Mouse (Mus musculus) lung, embryonic 15.5 days (tissue): ENCODE data around the gene Tceal5. TPM values are rescaled to one million over a fixed set of nuclear protein-coding genes. Genes with fewer than 3 reads are reported as not detected.
A peak's percentile ranks its signal among the peaks of the same experiment; 100 is the strongest.

Source experiments
- ATAC-seq: fragments of 200-750 bp; cut with Nextera tagmentation; 2 replicates; pipeline ENCODE4 v1.8.0; 2017; ENCODE audit warnings: moderate number of reproducible peaks, borderline replicate concordance; ENCODE audit not compliant: low FRiP score, low TSS enrichment; ENCODE audit errors: extremely low read depth
- H3K27ac ChIP-seq: fragments of 300-500 bp; sonication (generic); 2 replicates; pipeline ENCODE4 v1.5.1; 2015; ENCODE audit warnings: moderate library complexity, mild to moderate bottlenecking, inconsistent platforms
- H3K27me3 ChIP-seq: fragments of 300-500 bp; sonication (generic); 2 replicates; pipeline ENCODE4 v1.6.1; 2015; ENCODE audit warnings: inconsistent platforms
- H3K36me3 ChIP-seq: fragments of 300-500 bp; sonication (generic); 2 replicates; pipeline ENCODE4 v1.6.1; 2015; ENCODE audit warnings: inconsistent platforms
- H3K4me1 ChIP-seq: fragments of 300-500 bp; sonication (generic); 2 replicates; pipeline ENCODE4 v1.6.1; 2015; ENCODE audit warnings: inconsistent platforms
- H3K4me2 ChIP-seq: fragments of 300-500 bp; sonication (generic); 2 replicates; pipeline ENCODE4 v1.6.1; 2015; ENCODE audit warnings: inconsistent platforms, mild to moderate bottlenecking, moderate library complexity
- H3K4me3 ChIP-seq: fragments of 300-500 bp; sonication (generic); 2 replicates; pipeline ENCODE4 v1.5.1; 2015; ENCODE audit warnings: mild to moderate bottlenecking, inconsistent platforms
- H3K9ac ChIP-seq: fragments of 300-500 bp; sonication (generic); 2 replicates; pipeline ENCODE4 v1.6.1; 2015; ENCODE audit warnings: inconsistent platforms
- H3K9me3 ChIP-seq: fragments of 300-500 bp; sonication (generic); 2 replicates; pipeline ENCODE4 v1.6.1; 2016; ENCODE audit warnings: inconsistent platforms
- WGBS: fragments of 180-500 bp; shearing (Covaris S2); methylation state at CpG from one replicate; pipeline ENCODE4 v1.1.7; 2015; 5-methylcytosine and 5-hydroxymethylcytosine counted together
- microRNA-seq: library from miRNA; unstranded; fragments of <30 nt; microRNA quantifications from one replicate; pipeline ENCODE4, GENCODE M21; 2016
- polyA plus RNA-seq: library from polyadenylated mRNA; unstranded; fragments of >200 nt; fragmentation: Nextera tagmentation; extraction: Ambion mirVana; gene quantifications from 2 replicates; pipeline ENCODE4 v1.2.1, GENCODE M21; 2015

Tceal5 gene
- polyA plus RNA-seq, 1 experiment from 2014 or later: 3.5 TPM

DNA sequence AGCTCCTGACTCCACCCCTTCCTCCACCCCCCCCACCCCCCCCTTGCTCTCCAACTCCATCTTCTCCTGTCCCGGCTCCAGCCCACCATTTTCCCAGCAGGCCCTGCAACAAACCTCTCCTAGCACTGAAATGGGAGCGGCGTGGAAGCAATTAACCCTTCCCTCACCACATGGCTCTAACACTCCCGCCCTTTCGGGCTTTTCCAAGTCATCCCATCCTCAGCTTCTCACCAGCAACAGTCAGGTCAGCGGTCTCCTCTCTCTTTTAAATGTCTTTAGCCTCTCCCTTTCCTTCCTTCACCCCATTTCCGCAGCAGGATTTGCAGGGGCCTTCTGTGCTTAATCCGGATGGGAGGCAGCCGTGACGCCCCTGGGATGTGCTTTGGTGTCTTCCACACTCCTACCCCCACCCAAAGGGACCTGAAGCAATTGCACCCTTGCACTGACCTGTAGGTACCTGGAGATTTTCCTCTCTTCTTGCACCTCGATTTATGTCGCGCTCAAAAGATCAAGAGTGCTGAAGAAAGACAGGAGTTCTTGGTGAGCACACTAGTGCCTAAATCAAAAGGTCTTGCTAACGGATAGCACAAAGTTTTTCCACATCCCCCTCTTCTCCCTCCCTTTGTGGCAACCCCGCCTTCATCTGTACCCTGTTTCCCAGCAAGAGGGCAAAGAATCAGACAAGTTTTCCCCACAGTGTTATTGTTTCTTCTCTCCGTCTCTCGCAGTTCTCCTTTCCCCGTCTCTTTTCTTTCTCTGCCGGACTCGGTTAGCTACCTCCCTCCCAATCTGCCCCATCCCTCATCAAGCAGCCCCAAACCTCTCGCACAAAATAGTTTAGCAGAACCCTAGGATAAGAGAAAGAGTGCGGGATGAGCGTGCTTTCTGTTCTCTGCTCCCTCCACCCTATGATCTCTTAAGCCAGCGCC lies 32.2 kb downstream of the Tceal5 start:
- WGBS: 16% methylated on average over 24 of the region's 24 CpGs
- Histone ChIP-seq H3K9me3 (no peaks in the 10 kb centered on the region), H3K4me2 (peak overlapping the region; percentile 52), H3K36me3 (0 out of 2 replicates have a peak, but pooled peaks cover 2% of the 10 kb centered on the region), H3K4me1 (no peaks in the 10 kb centered on the region; the same call in 1 of the 2 replicates), H3K9ac (peak overlapping the region; percentile 70), H3K27me3 (no peaks in the 10 kb centered on the region), H3K27ac (peak overlapping the region; percentile 89), H3K4me3 (peak overlapping the region; percentile 56)
- peak; percentile 75; the same call in 1 of the 2 replicates for ATAC-seq

- Histone ChIP-seq H3K9me3 (no peaks in the 10 kb centered on the region), H3K9ac (no peak overlapping the region), H3K27me3 (no peaks in the 10 kb centered on the region), H3K36me3 (0 out of 2 replicates have a peak, but pooled peaks cover 2% of the 10 kb centered on the region), H3K4me1 (no peaks in the 10 kb centered on the region; the same call in 1 of the 2 replicates), H3K4me2 (peak overlapping the region; percentile 52), H3K27ac (no peak overlapping the region), H3K4me3 (peak overlapping the region; percentile 56)
- no peak for ATAC-seq
- WGBS: 47% methylated on average over 10 of the region's 10 CpGs
Observed at GRCm38 (mm10) chrX:136170625-136171024, 33.1 kb downstream of the Tceal5 start.

Small RNAs within 50 kb of the gene (microRNA-seq; reads per million reads assigned to microRNA genes)
- gene Mir6383: not detected

Other genes with a start within 250 kb of the Tceal5 start
- 57.4 and 57.8 TPM in 2 replicates for gene Arxes2, start 210.1 kb downstream of the Tceal5 start, polyA plus RNA-seq
- 22.0 and 22.8 TPM in 2 replicates for gene Arxes1, start 170.5 kb downstream of the Tceal5 start, polyA plus RNA-seq
- gene Bex2, start 135.6 kb downstream of the Tceal5 start, polyA plus RNA-seq: 53.0 and 60.7 TPM in 2 replicates
- gene Nxf3, start 118.6 kb downstream of the Tceal5 start, polyA plus RNA-seq: 0.05 and 0.14 TPM in 2 replicates
- 151 and 155 TPM in 2 replicates for gene Bex4, start 64.9 kb downstream of the Tceal5 start, polyA plus RNA-seq
- gene Tceal8, start 31.5 kb downstream of the Tceal5 start, polyA plus RNA-seq: 193 and 198 TPM in 2 replicates
- 1.5 and 3.8 TPM in 2 replicates for gene Tceal7, start 10.9 kb upstream of the Tceal5 start, polyA plus RNA-seq
- gene Bex1, start 11.6 kb upstream of the Tceal5 start, polyA plus RNA-seq: 85.4 and 99.2 TPM in 2 replicates
- 621 and 638 TPM in 2 replicates for gene Tceal9, start 41.2 kb upstream of the Tceal5 start, polyA plus RNA-seq
- gene Bex3, start 66.4 kb upstream of the Tceal5 start, polyA plus RNA-seq: 432 and 477 TPM in 2 replicates